Mouse (Mus musculus) olfactory bulb, adult 2 months (tissue): Measurements from ENCODE around the gene 4632433K11Rik.

ENCODE experiments used
- CTCF ChIP-seq: fragments of 200-500 bp; IDR thresholded peaks from 2 replicates; pipeline ENCODE4 v1.5.1; 2012; ENCODE audit warnings: low read depth, mild to moderate bottlenecking, low read length, moderate library complexity; ENCODE audit not compliant: insufficient read depth
- POLR2A ChIP-seq: fragments of 200-500 bp; IDR thresholded peaks from 2 replicates; pipeline ENCODE4 v1.6.1; 2012; ENCODE audit warnings: mild to moderate bottlenecking, low read depth, low read length, moderate library complexity; ENCODE audit not compliant: insufficient read depth

- TF ChIP-seq CTCF: no peak
- no peak for TF ChIP-seq POLR2A
Observed at GRCm38 (mm10) chr7:4996934-4997333, 37.0 kb upstream of the 4632433K11Rik start.
